Mouse (Mus musculus): ENCODE results near the gene Ubn1.

- TF ChIP-seq POLR2A (IDR thresholded peaks at IDR 0.05; ENCODE audit: insufficient read depth, low read depth, low read length) (no peak), CTCF (IDR thresholded peaks at IDR 0.05; ENCODE audit: insufficient read depth, low read depth, low read length) (no peak)
These were observed 61.2 kb downstream of the Ubn1 start for GRCm38 (mm10) chr16:5111021-5111420.

Measured in olfactory bulb, adult 2 months (tissue).